Mouse (Mus musculus) gastrocnemius, postnatal 4 days (tissue): Measurements from ENCODE around the gene Bcar3. TPM values are rescaled to one million over a fixed set of nuclear protein-coding genes. Genes with fewer than 3 reads are reported as not detected.
"Not testable (repeated sequence)": the region's sequence is repeated elsewhere in the genome, so short reads cannot be mapped to it uniquely, and the experiment has no call there.

ENCODE experiments used
- DNase-seq, 2 experiments: peaks; one replicate each; pipeline ENCODE4 v3.0.0; 2021 to 2022; ENCODE audit warnings: low spot score in 2 of 2, mixed read lengths in 2 of 2
- total RNA-seq, 2 experiments: library from RNA; stranded (reverse); gene quantifications; 2 replicates each; pipeline ENCODE4 v1.2.3; 2021

The Bcar3 gene
- total RNA-seq, 2 experiments from 2014 or later, result 23.9 to 29.4 TPM

DNA sequence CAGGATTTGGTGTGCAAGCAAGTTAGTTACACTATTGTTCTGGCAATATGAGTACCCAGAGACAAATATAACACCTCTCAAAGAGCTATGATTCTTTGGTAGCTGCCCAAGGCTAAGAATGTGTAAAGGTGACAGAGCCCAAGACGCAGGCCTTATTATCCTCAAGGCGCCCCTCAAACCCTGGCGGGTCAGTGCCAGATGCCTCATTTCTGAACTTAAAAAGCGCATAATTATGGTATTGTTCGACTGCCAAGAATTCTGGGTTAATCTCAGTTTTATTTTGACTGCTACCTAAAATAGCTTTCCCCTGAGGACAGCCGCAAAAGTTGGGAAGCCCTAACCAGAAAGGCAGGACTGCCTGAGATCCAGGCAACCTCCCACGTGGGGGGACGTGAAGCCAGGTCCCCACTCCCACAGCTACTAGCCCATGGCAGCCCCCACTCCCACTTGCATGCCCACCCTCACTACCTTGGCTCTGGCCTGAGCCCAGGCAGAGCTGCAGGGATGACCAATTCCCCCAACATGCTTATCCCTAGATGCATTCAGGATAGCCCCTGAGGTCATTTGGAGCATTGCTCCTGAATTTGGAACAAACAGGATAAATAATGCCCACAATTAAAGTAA, 83.0 kb downstream of the Bcar3 start:
- no peak for DNase-seq

DNA sequence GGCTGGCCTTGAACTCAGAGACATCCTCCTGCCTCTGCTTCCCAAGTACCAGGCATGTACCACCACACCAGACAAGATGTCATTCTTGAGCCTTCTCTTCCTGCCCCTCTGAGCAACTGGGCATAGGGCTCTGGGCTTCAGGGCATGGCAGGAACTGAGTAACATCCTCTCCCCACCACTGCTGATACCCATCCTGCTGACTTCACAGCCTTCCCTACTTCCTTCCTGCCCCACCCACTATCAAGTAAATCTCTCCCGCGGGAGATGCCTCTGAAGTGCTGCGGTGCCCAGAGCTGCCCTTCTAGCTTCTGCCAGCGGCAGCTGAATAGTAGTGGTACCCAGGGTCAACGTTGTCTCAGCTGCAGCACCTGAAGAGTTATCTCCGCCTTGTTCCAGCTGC, 84.7 kb downstream of the Bcar3 start:
- no peak for DNase-seq

DNA sequence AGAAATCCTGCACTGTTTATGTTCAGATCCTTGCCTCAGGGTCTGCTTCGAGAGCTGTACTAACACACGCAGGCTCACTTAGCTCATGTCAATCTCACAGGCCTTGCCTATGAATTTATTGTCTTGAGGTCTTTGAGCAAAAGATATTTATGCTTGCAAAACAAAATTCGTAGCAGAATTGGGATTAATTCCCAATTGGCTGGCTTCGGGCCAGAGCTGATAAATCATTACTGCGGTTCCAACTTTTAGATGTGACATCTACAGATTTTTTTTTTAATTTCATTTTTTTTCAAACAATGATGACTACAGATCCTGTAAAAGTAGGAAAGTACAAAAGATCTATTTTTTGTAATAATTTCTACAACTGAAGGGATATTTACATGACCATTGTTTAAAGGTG, 86.8 kb downstream of the Bcar3 start:
- DNase-seq, result no peak

- DNase-seq, result no peak
Measured at GRCm38 (mm10) chr3:122381591-122381990, 87.7 kb downstream of the Bcar3 start.

DNA sequence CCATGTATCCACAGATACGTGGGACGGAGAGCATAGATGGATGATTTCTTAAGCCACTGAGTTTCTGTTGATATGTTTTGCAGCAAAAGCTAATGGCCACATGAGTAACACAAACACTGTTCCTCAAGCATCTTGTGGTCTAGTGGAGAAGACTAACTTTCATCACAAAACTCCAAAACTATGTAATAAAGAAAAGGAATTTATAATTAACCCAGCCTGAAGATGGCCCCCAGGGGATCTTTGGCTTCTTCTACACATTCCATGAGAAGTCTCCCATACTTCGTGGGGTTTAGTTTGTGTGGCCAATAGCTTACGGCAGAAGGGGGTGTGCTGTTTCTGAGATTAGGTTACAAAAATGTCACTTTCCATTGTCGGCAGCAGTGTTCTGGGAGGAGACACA, 92.5 kb downstream of the Bcar3 start:
- DNase-seq, result no peak

DNA sequence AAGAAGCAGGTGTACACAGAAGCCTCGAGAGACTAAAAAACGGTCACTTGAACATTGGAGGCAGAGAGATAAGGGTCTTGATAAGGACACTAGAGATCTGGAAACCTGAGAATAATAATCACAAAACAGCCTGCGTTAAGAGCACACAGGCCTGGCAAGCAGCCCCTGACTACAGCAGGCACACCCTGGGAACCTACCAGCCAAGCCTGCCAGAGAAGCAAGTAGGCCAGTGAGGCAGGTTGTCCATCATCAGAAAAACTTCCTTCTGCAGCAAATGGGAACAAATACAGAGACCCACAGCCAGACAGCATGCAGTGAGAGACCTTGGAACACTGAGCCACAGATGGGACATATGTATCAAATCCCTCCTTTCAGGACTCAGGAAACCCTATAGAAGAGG, 93.8 kb downstream of the Bcar3 start:
- DNase-seq, result no peak

GRCm38 (mm10) chr3:122389972-122390371, 96.0 kb downstream of the Bcar3 start:
- no peak for DNase-seq

- DNase-seq, result no peak
Measured at GRCm38 (mm10) chr3:122391098-122391497, 97.2 kb downstream of the Bcar3 start.

- no peak for DNase-seq
Measured at GRCm38 (mm10) chr3:122391816-122392215, 97.9 kb downstream of the Bcar3 start.

- not testable (repeated sequence) for DNase-seq
Measured at GRCm38 (mm10) chr3:122393411-122393810, 99.5 kb downstream of the Bcar3 start.

DNA sequence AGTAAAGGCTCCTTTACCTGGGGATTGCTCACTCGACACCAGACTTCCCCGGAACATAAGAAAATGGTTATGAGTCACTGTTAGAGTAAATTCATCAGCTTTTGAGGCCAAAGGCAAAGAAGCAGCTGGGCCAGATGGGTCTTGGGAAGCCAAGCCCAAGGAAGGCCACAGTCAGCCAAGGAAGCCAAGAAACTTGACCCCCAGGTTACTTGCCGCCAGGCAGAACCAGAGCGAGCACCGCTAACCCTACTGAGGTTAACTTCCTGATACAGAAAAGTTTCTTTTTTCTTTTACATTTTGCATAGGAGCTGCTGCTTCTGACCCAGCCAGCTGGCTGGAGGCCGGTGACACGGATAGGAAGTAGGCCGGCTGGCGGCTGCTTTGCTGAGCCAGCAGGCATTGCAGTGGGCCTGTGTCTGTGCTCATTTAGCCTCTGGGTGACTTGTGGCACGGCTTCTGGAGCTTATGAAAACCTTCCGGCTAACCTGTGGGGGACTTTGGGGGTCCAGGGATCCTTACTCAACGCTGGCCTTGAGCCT, 100.0 kb downstream of the Bcar3 start:
- DNase-seq, result no peak

GRCm38 (mm10) chr3:122396957-122397356, 103.0 kb downstream of the Bcar3 start:
- no peak for DNase-seq

GRCm38 (mm10) chr3:122397401-122397800, 103.5 kb downstream of the Bcar3 start:
- DNase-seq, result no peak

- DNase-seq, result no peak
Measured at GRCm38 (mm10) chr3:122401011-122401410, 107.1 kb downstream of the Bcar3 start.

- no peak for DNase-seq
Measured at GRCm38 (mm10) chr3:122402143-122402542, 108.2 kb downstream of the Bcar3 start.

GRCm38 (mm10) chr3:122403860-122404557, 110.1 kb downstream of the Bcar3 start:
- no peak for DNase-seq

GRCm38 (mm10) chr3:122405203-122405956, 111.4 kb downstream of the Bcar3 start:
- no peak for DNase-seq

- no peak for DNase-seq
Measured at GRCm38 (mm10) chr3:122406416-122406815, 112.5 kb downstream of the Bcar3 start.

- no peak for DNase-seq
Measured at GRCm38 (mm10) chr3:122407757-122408156, 113.8 kb downstream of the Bcar3 start.

GRCm38 (mm10) chr3:122408798-122409311, 114.9 kb downstream of the Bcar3 start:
- no peak for DNase-seq

- no peak for DNase-seq
Measured at GRCm38 (mm10) chr3:122411590-122411989, 117.7 kb downstream of the Bcar3 start.
